Mouse (Mus musculus): Measurements from ENCODE around the gene Pradc1. TPM values are rescaled to one million over a fixed set of nuclear protein-coding genes. Genes with fewer than 3 reads are reported as not detected.

Gene Pradc1
- total RNA-seq (2021): 10 to 100 TPM; 17.9 to 19.4 TPM

GRCm38 (mm10) chr6:85451664-85452410, at the start of gene Pradc1:
TSS of gene Pradc1 (minus strand) at chr6:85451970.
- peak; percentile 98 to 99 for DNase-seq
- intact Hi-C loops (cut with DNase I): no loop called here

- DNase-seq: no peak
- intact Hi-C loops (cut with DNase I): no loop called here
These were observed 48.6 kb upstream of the Pradc1 start for GRCm38 (mm10) chr6:85500416-85500815.

GRCm38 (mm10) chr6:85498147-85498546, 46.4 kb upstream of the Pradc1 start:
- DNase-seq: peak in 1 of 2 experiments; percentile 27
- intact Hi-C loops (cut with DNase I): no loop called here

DNA sequence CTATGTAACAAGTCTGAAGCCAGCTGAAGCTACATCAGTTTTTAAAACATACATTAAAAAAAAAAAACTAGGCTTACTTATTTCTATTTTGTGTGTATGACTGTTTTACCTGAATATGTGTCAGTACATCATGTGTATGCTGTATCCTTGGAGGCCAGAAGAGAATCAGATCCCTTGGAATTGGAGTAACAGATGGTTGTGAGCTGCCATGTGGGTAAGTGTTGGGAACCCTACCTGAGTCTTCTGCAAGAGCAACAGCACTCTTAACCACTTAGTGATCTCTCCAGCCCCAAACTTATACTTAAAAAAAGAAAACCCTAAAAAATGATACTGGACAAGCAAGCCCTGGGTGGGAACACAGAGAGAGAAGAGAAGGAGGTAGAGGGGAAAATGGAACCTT, 45.2 kb upstream of the Pradc1 start:
- DNase-seq: no peak
- intact Hi-C loops (cut with DNase I): no loop called here

- intact Hi-C loops (cut with DNase I): no loop called here
These were observed 39.8 kb upstream of the Pradc1 start for GRCm38 (mm10) chr6:85491606-85492005.

GRCm38 (mm10) chr6:85490252-85490651, 38.5 kb upstream of the Pradc1 start:
- intact Hi-C loops (cut with DNase I): no loop called here
- DNase-seq: no peak

More at GRCm38 (mm10) chr6:85491606-85492005, 39.8 kb upstream of the Pradc1 start:
- DNase-seq: no peak

DNA sequence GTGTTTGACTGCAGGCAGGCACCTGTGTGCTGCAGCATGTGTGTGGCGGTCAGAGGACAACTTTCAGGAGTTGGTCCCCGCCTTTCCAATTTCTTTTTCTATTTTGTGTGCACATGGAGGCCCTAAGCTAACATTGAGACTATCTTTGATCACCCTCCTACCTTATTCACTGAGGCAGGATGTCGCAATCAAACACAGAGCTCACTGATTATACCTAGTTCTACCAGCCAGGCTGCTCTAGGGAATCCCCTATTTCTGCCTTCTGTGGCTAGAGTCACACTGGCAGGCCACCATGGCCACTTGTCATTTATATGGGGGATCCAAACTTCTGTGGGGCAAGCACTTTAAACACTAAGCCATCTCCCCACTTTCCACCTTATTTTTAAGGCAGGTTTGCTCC, 37.9 kb upstream of the Pradc1 start:
- intact Hi-C loops (cut with DNase I): no loop called here
- DNase-seq: no peak

DNA sequence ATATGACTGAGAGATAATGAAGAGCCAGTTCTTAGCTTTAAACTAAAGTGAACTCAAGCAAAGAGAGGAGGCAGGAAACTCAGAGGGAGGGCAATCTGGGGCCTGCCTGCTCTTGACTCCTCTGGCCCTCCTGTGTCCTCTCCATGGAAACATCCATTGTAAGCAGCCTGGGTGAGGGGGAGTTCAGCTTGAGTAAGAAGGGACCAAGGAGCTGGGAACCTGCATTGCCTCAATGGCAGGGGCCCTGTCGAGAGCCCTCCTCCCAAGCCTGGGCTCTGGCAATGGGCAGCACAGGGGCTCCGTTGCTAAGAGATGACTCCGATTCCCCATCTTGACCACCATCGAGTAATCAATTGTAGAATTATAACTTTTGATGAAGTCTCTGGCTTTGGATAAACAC, 36.7 kb upstream of the Pradc1 start:
- intact Hi-C loops (cut with DNase I): no loop called here
- DNase-seq: no peak

GRCm38 (mm10) chr6:85485738-85486137, 34.0 kb upstream of the Pradc1 start:
- intact Hi-C loops (cut with DNase I): no loop called here
- no peak for DNase-seq

DNA sequence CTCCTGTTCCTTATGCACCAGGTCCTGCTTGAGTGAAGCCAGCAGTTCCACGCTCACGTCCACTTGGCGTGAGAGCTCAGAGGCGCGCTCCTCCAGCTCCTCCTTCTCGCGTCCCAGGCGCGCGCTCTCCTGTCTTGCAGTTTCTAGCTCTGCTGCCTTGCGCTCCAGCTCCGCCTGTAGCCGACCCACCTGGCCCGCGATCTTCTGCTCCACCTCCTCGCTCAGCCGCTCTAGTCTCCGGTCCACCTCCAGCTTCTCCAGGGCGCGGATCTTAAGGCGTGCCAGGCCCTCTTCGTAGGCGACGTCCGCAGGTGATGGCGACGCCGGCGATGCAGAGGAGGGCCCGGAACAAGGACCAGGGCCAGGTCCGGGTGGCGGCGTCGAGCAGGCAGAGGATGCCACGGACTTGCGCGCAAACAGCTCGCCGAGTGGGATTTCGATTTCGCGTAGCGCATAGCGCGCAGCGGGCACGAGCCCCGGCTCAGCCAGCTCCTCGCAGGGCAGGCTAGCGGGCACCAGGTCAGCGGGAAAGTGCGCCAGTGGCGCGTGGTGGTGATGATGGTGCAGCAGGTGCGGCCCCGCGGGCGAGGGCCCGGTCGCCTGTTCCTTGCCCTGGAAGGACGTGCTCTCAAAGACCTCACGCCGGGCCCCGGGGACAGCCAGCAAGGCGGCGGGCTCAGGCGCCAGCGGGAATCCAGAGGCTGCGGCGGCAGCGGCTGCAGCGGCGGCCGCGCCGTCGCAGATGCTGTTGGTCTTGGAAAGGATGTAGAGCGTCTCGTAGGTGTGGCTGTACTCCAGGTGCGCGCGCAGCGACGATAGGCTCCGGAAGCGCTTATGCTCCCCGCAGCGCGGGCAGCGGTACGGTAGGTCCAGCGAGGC, 32.3 kb upstream of the Pradc1 start:
- intact Hi-C loops (cut with DNase I): no loop called here
- no peak for DNase-seq

GRCm38 (mm10) chr6:85480685-85481084, 28.9 kb upstream of the Pradc1 start:
- intact Hi-C loops (cut with DNase I): no loop called here
- no peak for DNase-seq

DNA sequence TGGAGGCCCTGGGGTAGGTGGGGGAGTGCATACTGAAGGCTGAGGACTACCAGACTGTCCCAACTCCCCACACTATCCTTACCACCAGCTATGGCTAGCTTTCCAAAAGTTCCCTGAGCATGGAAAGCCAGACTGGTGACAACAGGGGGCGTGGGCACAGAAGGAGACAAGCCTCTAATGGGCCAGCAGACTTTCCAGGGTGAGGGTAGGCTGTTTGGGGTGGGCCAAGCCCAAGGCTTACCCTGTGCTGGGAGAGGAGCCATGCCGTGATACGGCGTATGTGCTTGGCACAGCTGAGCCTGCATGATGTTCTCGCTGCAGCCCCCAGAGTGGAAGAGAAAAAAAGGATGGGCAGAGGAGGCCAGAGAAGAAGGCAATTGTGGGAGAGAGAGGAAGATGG, 28.2 kb upstream of the Pradc1 start:
- DNase-seq: no peak
- intact Hi-C loops (cut with DNase I): no loop called here

DNA sequence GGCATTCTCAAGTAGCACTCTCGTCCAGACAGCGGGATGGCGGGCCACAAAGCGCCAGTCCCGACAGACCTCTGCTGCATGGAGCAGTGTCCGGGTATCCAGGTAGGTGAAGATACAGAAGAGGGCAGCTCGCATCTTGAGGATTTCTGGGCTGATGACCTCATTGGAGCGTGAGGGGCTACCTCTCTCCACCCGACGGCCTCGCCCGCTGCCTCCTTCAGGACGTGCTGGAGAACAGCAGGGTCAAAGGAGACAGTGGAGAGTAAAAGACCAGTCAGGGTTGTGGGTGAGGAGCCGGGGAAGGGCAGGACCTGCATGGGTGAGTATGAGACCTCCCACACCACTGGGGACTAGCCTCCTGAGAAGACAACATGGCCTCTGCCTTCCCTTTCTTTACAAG, 26.6 kb upstream of the Pradc1 start:
- intact Hi-C loops (cut with DNase I): no loop called here
- no peak for DNase-seq

GRCm38 (mm10) chr6:85477366-85477917, 25.7 kb upstream of the Pradc1 start:
- intact Hi-C loops (cut with DNase I): no loop called here
- peak in 1 of 2 experiments; percentile 19 for DNase-seq

DNA sequence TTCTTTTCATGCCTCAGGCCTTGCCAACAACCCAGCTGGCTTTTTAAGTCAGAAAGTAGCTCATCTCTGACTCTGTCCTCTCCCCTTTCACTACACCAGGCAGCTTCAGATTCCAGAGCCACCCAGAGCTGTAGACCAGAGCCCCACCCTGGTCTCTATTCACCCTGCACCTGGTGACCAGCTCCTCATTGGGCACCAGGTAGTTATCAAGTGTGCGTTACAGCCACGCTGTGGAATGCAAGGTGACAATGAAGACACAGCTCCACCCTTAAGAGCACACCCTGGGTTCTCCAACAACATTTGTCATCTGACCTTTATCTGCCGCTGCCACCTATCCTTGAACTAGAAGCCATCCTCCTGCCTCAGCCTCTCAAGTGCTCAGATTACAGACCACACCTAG, 23.8 kb upstream of the Pradc1 start:
- intact Hi-C loops (cut with DNase I): no loop called here
- no peak for DNase-seq

DNA sequence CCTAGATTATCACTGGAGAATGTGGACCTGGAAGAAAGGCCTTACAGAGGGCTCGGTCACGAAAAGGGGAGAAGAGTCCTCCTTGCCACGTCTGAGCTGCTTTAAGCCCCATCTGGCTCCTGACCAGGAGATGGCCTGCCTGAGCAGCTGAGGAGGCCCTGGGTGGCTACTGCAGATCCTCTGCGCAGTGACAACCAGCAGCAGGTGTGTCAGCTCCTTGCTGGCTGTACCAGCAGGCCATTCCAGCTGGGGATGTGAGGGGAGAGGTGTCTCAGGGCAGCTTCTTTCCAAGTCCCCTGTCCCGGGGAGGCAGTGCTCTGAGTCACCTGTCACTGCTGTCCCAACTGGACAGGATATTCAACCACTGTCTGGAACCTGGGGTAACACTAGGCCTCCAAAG, 20.8 kb upstream of the Pradc1 start:
- intact Hi-C loops (cut with DNase I): no loop called here
- DNase-seq: no peak

- intact Hi-C loops (cut with DNase I): no loop called here
- DNase-seq: no peak
These were observed 20.2 kb upstream of the Pradc1 start for GRCm38 (mm10) chr6:85471962-85472361.

DNA sequence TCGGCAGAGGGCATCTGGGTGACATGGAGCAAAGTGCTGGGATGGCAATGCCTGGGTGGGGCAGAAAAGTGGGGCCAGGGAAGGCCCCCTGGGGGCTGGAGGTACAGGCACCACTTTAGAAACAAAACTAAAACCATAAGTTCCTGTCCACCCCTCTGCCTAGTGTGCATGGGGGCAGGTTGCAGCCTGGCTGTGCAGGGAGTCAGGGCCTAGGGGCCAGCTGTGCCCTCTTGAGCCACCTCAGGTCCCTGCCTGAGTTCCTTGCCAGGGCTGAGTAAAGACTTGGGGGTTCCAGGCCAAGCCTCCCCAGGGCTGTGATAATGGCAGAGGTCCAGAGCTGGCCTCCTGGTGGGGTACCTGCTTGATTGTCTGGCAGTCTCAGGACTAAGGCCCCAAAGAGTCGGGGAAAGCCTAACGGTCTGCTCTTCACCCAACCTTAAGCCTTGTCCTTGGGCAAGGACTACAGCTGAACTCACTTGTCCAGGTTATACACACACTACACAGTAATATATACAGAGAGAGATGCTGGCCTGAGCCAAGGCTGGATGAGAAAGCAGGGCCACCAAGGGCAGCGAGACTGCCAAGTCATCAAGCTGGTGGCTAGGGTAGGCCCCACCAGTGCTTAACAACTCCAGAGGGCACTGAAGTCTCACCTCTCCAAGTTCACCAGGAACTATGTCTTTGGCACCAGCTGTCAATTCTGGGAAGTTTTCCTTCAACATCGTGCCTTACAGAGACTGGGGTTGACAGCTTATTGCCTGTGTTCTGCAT, 18.1 kb upstream of the Pradc1 start:
- DNase-seq: no peak
- intact Hi-C loops (cut with DNase I): loop anchor here (10.0 kb wide), 1 partner anchor 435 kb away; the partner anchor contains the start of gene Nat8f4

GRCm38 (mm10) chr6:85465381-85465780, 13.6 kb upstream of the Pradc1 start:
- intact Hi-C loops (cut with DNase I): loop anchor here (10.0 kb wide), 1 partner anchor 439 kb away; the partner anchor contains the start of gene Nat8f4

GRCm38 (mm10) chr6:85459621-85460020, 7.9 kb upstream of the Pradc1 start:
- no peak for DNase-seq
- intact Hi-C loops (cut with DNase I): loop anchor here (10.0 kb wide), 1 partner anchor 445 kb away; the partner anchor contains the start of gene Nat8f4

More at GRCm38 (mm10) chr6:85465381-85465780, 13.6 kb upstream of the Pradc1 start:
- no peak for DNase-seq

All from heart, postnatal 10 days (tissue).